Mouse (Mus musculus) 3T3-L1 (cell line): ENCODE data around the gene Plxnc1.

Source experiments
- DNase-seq: peaks from one replicate; pipeline ENCODE4 v3.0.0-alpha.2; 2015; ENCODE audit warnings: low read depth, low spot score

The Plxnc1 gene

DNA sequence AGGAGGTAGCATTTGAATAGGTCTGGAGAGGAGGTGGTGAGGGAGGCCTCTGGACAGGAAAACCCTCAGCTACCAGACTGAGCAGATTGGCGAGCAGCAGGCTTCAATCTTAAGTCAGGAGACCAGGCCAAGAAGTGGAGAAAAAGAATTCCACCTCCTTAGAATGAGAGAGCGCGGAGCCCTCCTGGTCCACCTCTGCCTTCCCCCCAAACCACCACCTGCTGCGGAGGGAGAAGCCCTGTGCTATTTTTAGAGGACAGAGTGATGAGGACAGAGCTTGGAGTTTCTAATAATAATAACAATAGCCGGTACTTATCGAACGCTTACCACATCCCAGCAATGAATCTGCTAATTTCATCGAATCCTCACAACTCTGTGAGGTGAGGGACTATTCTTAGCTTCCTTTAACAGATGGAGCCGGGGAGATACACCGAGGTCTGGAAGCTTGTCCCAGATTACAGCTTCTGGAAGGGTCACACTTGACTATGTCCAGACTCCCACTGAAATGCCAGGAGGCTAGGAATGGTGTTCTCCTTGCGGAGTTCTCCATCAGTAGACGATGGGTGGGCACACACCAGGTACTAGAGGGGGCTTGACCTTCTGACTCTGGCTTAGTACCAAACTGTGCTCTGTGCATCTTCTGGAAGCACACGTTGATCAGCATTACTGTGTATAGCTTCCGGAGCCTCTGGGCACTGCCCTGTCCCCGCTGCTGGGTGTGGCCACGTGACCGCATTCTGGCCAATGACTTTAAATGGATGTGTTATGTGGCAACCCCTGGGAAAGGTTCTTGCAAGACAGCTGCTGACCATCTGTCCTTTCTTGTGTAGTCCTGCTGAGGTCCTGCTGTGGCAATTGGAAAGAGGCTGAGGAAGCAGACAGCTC, 125.6 kb downstream of the Plxnc1 start:
- DNase-seq = no peak

DNA sequence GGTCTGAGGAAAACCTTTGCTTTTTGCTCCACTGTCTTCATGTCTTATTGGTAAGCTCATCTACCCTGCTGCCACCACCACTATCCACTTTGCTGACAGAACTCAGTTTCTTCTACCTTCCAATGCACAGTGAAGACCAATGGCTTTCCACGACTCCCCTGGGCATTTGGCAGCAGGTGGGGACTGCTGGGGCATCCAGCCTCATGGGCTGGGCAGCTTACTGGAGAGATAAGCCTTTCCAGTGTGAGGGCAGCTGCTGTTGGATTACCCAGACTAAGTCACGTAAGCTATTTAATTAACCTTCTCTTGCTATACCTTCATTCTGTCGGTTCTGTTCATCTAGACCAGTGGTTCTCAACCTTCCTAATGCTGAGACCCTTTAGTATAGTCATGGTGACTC, 126.5 kb downstream of the Plxnc1 start:
- DNase-seq = no peak

DNA sequence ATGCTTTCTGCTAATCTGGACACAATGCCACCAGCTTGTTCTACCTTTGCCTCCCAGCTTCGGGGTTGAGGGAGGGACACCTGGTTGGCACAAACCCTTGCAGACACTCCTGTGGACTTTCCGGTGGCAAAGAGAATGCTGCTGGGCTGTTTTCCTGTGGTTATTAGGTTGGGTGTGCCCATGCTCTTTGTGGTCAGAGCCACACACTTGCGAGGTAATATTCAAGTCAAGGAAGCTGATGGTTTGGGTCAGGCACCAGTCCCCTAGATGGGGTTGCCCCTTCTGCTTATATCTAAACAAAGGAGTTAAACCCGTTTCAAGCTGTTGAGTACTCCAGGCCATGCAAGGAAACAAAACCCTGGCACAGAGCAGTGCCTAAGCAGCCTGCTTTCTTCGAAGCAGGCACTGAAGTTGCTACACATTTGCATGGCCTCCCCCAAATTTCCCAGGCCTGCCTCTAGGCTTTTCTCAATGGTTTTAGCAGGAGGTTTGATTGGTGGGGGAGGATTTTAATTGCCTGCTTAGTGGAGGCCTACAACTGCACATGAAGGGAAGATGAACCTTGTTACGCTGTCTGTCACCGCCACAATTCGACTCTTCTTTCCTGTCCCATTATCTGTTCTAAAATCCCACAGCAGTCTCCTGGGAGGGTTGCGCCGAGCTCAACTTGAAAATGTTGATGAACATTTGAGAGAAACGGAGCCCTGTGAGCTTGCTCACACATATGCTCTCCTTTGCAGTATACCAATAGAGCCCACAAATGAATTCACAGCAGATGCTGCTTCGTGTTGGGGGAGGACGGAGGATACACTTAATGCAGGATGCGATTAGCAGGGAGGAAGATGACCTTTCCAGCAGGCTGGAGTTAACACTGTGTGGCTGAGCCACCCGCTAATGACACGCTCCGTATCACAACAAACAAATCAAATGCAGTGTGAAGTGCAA, 132.5 kb downstream of the Plxnc1 start:
- DNase-seq = no peak

DNA sequence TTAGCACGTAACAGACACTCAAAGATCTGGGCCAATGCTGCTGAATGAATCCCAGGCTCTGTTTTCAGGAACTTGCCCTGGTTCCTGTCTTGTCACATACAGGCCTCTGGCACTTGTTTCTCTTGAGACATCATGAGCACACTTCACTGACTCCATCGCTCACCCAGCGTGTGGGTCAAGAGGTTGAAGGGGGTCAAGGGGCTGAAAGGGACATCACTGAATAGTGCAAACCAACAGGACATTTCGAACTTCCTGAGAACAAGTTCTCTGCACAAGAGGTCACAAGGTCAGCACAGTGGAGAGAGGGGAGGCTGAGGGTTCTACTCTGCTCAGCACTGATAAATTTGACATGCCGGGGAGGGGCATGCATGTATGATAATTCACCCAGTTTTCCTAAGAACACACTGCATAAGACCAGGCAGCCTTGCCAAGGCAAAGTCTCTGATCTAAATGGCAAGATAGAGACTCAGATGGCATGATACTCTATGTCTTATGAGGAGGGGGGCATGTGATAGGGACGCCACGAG, 134.6 kb downstream of the Plxnc1 start:
- DNase-seq = no peak

DNA sequence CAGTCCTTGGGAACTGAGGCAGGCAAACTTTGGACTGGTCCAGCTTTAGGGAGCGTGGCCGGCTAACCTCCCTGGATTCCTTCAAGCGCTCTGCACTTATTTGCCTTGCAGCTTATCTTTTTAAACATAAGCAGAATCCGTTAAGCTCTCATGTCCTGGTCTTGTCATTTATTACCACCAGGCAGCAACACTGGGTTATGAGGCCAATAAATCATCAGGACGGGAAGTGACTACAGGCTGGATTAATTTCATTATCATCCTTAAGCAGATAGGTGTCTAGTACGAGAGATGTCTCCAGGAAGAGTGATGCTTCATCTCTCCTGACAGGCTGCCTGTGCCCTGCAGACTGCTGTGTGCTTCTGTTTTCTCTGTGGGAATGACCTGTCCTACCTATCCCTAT, 136.4 kb downstream of the Plxnc1 start:
- no peak for DNase-seq

DNA sequence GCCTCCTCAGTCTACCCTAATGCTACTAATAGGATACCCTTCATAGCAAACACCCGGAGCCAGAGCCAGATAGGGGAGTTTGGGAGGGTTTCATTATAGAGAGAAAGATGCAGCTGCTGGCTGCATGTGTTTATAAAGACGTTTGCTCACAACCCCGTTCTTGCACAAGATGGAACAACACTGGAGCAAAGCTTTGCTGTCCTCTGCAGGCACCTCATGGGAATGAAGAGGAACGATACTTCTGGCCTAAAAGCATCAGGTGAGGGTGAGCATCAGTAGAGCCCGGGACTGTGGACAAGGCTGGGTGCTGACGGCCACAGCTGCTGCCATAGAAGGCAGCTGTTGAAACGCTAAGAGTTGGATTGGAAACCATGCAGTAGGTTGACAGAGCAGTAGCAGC, 137.3 kb downstream of the Plxnc1 start:
- DNase-seq = no peak

DNA sequence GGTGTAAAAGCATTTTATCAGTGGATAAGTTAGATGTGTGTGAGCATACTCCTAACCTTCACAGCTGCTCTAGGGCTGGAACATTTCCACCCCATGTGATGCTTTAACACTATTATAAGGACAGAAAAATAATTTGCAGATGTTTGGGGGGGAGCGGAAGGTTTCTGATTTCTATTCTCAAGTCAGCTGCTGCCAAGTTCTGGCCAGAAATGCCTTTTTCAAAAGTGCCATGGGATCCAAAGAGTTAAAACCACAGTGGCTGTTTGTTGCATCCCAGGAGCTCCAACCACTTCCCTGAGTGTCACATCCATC, 139.8 kb downstream of the Plxnc1 start:
- no peak for DNase-seq

DNA sequence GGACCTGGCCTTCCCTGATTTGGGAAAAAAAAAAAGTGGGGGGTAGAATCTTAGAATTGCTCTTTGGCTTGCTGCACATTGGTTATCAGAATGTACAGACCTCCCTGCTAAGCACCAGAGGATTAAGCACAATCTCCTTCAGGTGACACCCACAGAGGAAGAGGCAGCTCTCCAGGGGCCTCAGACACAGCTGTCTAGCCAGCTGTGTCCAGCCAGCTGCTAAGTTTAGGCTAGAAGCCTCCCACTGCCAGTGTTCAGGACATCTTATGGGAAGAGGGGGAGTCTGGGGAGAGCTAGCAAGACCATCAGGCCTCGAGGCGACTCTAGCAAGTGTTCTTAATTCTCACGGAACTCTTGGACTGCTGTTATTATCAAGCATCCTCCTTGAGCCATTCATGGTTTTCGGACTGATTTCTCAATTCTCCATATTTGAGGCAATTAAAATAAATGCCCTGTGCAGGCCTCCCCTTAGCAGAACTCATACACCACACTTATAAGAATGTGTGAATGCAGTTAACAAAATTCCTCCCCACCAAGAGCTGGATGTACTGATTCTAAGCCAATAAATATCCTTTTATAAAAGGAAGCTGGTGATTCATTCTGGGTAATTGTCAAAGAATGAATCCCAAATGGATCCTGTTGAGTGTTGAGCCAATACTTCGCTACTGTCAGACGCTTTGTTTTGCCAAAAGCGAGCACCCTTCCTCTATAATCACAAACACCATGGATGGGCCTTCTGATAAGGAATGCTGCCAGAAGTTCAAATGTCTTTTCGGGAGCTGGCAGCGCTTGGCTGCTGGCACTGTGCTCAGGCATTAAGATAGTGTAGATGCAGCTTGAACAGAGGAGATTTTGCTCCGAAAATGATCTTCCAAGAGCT, 140.4 kb downstream of the Plxnc1 start:
- DNase-seq = peak; percentile 13

DNA sequence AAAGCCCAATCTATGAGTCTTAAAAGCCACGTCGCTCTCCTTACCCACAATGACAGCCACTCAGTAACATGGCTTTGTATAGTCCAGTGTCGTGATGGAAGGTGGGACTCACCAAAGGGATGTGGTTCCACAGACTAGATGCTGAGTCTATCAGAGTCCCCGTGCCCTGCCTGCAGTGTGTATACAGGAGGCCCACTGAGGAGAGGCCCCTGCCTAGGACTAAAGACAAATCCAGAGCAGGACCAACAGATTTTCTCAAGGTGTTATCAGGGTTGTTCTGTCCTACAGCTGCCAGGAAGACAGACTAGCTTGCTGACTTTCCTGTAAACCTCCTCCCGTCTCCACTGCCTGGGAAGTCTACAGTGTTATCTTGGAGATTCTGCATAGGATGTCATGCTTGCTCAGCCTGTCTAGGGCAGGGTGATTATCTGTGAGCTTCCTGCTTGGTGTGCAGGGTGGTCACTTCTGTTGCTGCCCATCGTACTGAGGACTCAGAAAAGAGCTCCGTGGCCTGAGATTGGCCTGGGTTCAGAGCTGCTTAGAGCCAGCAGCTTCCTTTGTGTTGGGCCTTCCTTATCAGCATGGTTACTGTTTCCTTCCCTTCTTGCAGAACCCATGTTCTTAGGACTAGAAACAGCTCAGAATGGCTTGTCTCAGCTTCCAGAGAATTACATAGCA, 143.8 kb downstream of the Plxnc1 start:
- DNase-seq = no peak

DNA sequence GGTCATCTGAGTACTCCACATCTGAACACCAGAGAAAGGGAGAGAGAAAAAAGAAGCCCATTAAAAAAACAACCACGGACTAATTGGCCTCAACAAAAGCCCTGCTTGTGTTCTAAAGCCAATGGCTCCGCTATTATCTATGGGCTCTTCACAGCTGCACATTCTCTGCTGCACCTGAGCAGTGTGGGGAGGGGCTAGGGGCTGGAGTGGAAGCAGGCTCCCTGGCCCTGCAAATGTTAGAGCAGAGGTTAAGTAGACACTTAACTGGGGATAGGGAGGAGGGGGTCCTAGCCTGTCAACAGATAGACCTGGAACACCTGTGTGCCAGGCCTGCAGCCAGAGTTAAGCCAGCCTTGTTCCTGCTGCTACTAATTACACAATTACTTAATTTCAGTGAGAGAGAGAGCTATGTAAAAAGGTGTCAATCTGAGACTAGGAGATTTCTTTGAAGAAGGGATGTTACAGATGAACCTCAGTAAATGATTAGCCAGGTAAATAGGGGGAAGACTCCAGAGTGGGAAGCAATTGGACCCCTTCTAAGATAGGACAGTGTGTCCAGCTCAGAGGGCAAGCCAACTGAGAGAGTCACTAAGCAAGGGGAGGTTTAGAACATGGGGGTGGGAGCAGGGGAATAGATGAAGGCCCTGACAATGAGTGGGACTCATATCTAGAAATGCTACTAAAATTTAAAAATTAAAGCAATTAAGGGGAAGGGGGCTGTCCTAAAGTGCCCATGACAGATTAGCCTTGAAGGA, 145.0 kb downstream of the Plxnc1 start:
- no peak for DNase-seq

DNA sequence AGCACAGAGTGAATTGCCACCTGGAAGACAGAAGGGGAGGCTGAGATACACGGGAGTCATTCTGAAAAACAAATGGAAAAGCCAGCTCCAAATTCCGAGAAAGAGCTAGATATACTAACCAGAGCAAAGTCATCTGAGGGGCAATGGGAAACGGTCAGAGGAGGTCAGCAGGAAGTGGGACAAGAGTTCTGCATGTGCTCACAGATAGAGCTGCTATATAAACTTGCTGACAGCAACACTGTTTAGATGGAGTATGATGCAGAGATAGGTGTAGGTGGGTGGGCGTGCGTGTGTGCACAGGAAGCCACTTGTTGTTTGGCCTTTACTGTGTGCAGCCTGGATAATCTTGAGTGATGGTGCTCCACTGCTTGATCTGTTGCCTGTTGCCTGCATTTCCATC, 146.5 kb downstream of the Plxnc1 start:
- DNase-seq = no peak

DNA sequence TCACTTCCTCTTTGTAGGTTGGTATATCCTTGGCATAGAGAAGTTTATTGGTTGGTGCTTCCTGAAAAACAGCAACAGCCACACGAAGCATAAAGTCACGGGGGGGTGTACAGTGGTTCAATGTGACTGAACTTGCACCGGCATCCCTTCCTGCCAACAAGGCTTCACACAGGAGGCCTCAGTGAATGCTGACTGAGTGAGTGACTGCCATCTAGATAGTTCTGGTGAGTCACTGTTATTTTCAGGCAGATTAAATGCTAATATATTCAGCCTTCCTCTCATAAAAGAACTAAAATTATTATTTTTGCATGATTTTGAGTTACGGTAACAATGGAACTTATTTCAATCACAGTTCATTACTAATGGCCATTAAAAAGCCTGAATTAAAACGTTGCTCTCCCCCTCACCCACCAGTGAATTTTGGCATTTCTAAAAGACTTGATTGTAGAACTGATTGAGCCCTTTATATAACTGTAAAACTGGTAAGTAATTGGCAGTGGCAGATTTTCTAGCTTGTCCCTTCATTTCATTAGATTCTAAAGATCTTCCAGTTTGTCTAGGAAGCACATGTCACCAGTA, 149.9 kb downstream of the Plxnc1 start:
- DNase-seq = no peak

DNA sequence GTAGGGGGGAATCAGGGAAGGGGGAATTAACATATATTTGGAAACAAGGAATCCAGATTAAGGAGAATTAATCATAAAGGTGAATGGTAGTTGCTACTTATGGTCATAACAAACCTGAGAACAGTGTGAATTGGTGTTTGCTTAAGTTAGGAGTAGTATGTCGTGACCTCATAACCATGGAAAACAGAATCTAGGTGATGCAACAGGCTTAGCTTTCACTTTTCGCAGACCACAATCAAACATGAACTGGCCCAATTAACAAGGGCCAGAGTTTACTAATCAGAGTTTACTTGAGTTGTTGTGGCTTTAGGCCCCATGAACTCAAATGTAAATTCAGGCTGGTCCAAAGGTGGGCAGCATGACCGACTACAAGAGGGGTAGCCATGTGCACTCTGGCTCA, 150.7 kb downstream of the Plxnc1 start:
- DNase-seq = no peak

DNA sequence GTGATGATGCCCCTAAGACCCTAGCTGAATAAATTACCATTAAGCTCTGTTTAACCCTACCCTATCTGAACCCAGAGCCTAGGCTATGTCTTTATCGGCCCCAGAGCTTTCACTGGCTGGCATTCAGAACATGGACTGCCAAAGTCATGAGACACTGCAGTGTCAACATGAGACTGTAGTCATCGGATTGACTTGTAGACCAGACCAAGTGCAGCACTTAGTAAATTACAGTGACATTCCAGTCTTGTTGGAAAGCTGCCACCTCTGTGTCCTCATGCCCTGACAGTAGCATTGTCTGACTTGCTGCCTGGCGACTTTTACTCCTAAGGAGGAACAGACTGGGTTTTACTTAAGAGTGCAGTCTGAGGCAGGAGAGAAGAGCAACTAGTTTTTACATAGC, 155.4 kb downstream of the Plxnc1 start:
- DNase-seq = peak; percentile 17

DNA sequence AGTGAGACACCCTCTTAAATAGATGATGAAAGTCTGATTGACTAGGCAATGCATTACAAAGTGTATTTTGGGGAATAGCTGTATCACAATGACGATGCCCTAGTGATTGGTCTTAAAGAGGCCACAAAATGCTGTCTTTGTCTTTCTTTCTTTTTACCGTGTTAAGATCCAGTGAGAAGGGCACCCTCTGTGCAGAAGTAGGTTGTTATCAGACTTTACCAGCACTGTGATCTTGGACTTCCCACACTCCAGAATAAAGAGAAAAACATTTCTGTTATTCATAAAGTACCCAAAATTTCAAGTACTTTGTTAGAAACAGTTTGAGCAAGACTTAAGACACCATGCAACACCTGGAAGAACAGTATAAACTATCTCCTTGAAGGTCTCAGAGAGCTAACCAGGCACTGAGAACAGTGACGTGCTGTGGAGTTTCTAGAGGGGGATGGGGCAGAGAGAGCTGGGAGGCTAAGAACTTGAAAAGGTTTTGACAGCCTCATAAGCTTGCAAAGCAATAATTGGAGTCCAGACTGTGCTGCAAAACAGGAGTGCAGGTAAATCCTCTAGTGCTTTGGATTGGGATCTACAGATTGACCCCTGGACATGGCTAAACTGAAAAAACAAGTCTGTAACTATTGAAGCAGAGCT, 163.9 kb downstream of the Plxnc1 start:
- no peak for DNase-seq

DNA sequence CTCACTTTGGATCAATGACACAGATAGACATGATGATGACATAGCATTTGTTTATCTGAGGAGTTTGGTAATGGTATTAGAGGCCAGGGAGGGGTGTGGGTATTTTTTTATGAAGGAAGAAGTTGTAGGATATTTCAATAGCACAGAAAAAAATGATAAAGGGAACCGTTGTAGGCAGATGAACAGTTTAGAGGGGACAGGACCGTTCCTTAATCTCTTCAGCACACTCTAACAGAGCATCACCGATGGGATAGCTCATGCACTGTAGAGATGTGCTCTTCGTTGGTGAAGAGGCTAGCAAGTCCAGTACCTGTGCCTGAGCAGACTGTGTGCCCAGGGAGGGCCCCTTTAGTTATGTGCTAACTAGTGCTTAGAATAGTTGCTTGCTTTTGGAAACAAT, 165.3 kb downstream of the Plxnc1 start:
- no peak for DNase-seq

DNA sequence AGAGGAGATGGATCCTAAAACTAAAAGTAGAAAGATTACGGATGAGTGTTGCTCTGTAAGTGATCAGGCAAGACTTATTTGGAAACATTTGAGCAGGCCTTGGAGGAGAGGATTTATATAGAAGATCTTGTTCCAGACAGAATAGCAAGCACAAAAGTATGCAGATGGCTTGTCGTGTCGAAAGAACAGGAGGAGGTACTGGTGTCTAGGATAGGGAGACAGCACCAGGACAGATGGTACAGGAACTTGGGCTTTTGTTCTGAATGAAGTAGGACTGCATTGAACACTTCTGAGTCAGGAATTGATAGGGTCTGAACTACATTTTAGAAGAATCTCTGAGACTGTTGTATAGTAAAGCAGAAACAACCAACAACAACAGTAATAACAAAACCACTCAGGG, 167.1 kb downstream of the Plxnc1 start:
- no peak for DNase-seq

DNA sequence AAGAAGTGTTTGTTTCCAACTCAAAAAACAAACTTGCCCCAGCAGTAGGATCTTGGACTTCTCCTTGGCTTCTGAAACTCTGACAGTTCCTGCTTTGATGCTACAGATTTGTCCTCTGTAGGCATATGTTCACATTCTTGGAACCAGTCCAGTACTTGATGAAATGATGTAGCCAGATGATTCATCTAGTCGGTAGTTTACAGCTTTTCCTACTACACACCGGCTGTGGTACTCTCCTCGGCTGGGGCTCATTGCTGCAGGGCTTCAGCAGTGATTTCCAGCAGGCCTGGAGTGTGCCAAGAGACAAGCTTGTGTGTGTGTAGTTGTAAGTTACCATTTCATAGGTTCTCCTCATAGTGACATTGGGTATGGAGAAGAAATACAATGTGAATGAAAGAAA, 173.1 kb downstream of the Plxnc1 start:
- peak; percentile 91 for DNase-seq

DNA sequence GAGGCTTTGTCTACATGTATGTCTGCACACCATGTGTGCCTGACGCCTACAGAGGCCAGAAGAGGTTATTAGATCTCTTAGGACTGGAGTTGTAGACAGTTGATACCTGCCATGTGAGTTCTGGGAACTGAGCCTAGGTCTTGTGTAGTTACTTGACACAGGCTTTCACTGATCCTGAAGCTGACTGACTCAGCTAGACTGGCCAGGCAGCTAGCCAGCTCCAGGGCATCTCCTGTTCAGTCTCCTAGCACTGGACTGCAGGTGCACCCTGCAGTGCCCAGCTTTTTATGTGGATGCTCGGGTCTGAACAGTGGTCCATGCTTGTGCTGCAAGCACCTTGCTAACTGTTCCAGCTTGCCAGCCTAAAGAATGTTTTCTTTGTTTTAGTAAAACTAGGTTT, 197.6 kb downstream of the Plxnc1 start:
- peak; percentile 14 for DNase-seq
